Mouse (Mus musculus): ENCODE measurements at regions not wholly inside any gene's neighbourhood (a gene's known extent, or its start where the extent isn't known, plus 50 kb on each side); places are given as distances from the start of the nearest gene placed in this dataset.

- TF ChIP-seq CTCF (IDR thresholded peaks at IDR 0.05; ENCODE audit: borderline replicate concordance, extremely low read depth, insufficient read depth, insufficient read length) (no peak), POLR2A (IDR thresholded peaks at IDR 0.05; ENCODE audit: borderline replicate concordance, extremely low read depth, insufficient read depth, insufficient read length, poor library complexity, severe bottlenecking) (no peak)
These were observed 57.6 kb upstream of the Cxcl14 start for GRCm38 (mm10) chr13:56353921-56354320.

All from brain, embryonic 14.5 days (tissue).